Mouse (Mus musculus): Measurements from ENCODE around the gene Zdhhc5. TPM values are rescaled to one million over a fixed set of nuclear protein-coding genes. Genes with fewer than 3 reads are reported as not detected.

Gene Zdhhc5
- 5.5 and 5.9 TPM in 2 replicates for polyA plus RNA-seq (2012)

GRCm38 (mm10) chr2:84714811-84715561 is at the start of gene Zdhhc5:
Zdhhc5 (minus strand) TSS chr2:84715180.
- H3K36me3 ChIP-seq (ENCODE audit: control insufficient read depth): peaks cover 43% of the 10 kb centered on the region
- no peaks in the 10 kb centered on the region for H3K9me3 ChIP-seq (ENCODE audit: control insufficient read depth, low read length)
- no peak for TF ChIP-seq GATA1 (IDR thresholded peaks at IDR 0.05; ENCODE audit: low read length)
- no peak for TF ChIP-seq TAL1 (IDR thresholded peaks at IDR 0.05; ENCODE audit: low read length)
- H3K27me3 ChIP-seq (ENCODE audit: control insufficient read depth): no peaks in the 10 kb centered on the region
- peak within 1 kb of the TSS; percentile 99 for H3K4me3 ChIP-seq (replicated peaks)
- H3K4me1 ChIP-seq (ENCODE audit: control insufficient read depth): peaks cover 67% of the 10 kb centered on the region

- peaks cover 1% of the 10 kb centered on the region for H3K4me1 ChIP-seq (ENCODE audit: control insufficient read depth)
- no peak for TF ChIP-seq TAL1 (IDR thresholded peaks at IDR 0.05; ENCODE audit: low read length)
- no peak for TF ChIP-seq GATA1 (IDR thresholded peaks at IDR 0.05; ENCODE audit: low read length)
- no peaks in the 10 kb centered on the region; the same call in 1 of the 2 replicates for H3K36me3 ChIP-seq (ENCODE audit: control insufficient read depth)
- no peaks in the 10 kb centered on the region for H3K9me3 ChIP-seq (ENCODE audit: control insufficient read depth, low read length)
- peaks cover 56% of the 10 kb centered on the region for H3K27me3 ChIP-seq (ENCODE audit: control insufficient read depth)
- H3K4me3 ChIP-seq (replicated peaks): no peak overlapping the region
Measured at GRCm38 (mm10) chr2:84762818-84763217, 47.8 kb upstream of the Zdhhc5 start.

DNA sequence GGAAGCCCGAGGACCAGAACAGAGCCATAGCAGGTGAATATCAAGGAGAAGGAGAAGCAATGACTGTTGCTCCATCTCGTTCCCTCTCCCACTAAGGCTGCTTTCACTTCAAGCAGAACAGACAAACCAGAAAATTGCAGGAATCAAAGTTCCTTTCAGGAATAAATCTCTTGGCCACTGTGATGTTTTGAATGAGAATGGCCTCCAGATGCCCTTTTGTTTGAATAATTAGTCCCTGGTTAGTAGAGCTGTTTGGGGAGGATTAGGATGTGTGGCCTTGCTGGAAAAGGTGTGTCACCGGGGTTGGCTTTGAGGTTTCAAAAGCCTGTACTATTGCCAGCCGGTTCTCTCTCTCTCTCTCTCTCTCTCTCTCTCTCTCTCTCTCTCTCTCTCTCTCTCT is 47.3 kb upstream of the Zdhhc5 start:
- Histone ChIP-seq H3K9me3 (ENCODE audit: control insufficient read depth, low read length) (no peaks in the 10 kb centered on the region), H3K4me1 (ENCODE audit: control insufficient read depth) (peaks cover 1% of the 10 kb centered on the region), H3K27me3 (ENCODE audit: control insufficient read depth) (peaks cover 56% of the 10 kb centered on the region), H3K4me3 (replicated peaks) (no peak overlapping the region), H3K36me3 (ENCODE audit: control insufficient read depth) (no peaks in the 10 kb centered on the region; the same call in 1 of the 2 replicates)
- no peak for TF ChIP-seq TAL1 (IDR thresholded peaks at IDR 0.05; ENCODE audit: low read length)
- no peak for TF ChIP-seq GATA1 (IDR thresholded peaks at IDR 0.05; ENCODE audit: low read length)

DNA sequence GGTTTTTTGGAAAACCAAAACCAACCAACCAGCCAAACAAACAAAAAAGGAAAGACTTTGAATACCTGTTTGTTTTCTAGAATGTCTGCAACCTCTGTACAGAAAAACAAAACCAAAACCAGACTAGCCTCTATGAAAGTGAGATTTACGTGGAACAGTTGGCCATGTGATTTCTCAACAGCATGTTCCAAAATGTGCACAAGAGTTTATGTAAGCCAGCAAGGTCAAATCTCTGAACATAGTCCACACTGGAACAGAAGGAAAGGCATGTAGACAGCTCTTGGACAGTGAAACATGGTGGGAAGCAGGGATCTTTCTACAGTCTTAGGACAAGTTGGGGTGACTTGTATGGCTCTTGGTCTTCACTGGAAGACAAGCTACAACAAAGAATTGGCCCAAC is 46.9 kb upstream of the Zdhhc5 start:
- Histone ChIP-seq H3K9me3 (ENCODE audit: control insufficient read depth, low read length) (no peaks in the 10 kb centered on the region), H3K4me1 (ENCODE audit: control insufficient read depth) (peaks cover 1% of the 10 kb centered on the region), H3K36me3 (ENCODE audit: control insufficient read depth) (no peaks in the 10 kb centered on the region; the same call in 1 of the 2 replicates), H3K27me3 (ENCODE audit: control insufficient read depth) (peaks cover 55% of the 10 kb centered on the region), H3K4me3 (replicated peaks) (no peak overlapping the region)
- TF ChIP-seq TAL1 (IDR thresholded peaks at IDR 0.05; ENCODE audit: low read length): no peak

DNA sequence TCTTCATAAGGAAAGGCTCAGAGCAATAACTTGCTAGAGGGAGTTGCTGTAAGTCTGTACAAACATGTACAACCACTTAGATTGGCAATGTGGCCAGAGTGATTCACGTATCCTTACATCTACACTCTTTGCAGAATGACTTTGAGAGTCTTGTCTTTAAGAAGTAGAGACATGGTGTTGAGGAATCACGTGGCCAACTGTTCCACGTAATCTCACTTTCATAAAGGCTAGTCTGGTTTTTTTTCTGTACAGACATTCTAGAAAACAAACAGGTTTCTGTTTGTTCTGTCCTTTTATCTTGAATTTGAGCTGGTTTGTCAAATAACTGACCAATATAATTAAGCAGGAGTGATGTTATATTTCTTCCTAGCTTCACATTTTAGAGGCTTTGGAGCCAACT is 46.3 kb upstream of the Zdhhc5 start:
- TF ChIP-seq TAL1 (IDR thresholded peaks at IDR 0.05; ENCODE audit: low read length) (no peak), GATA1 (IDR thresholded peaks at IDR 0.05; ENCODE audit: low read length) (no peak)
- H3K27me3 ChIP-seq (ENCODE audit: control insufficient read depth): peaks cover 52% of the 10 kb centered on the region
- H3K9me3 ChIP-seq (ENCODE audit: control insufficient read depth, low read length): no peaks in the 10 kb centered on the region
- H3K4me1 ChIP-seq (ENCODE audit: control insufficient read depth): peaks cover 1% of the 10 kb centered on the region
- H3K4me3 ChIP-seq (replicated peaks): no peak overlapping the region
- H3K36me3 ChIP-seq (ENCODE audit: control insufficient read depth): no peaks in the 10 kb centered on the region

- TF ChIP-seq TAL1 (IDR thresholded peaks at IDR 0.05; ENCODE audit: low read length) (no peak), GATA1 (IDR thresholded peaks at IDR 0.05; ENCODE audit: low read length) (no peak)
- Histone ChIP-seq H3K4me3 (replicated peaks) (no peak overlapping the region), H3K9me3 (ENCODE audit: control insufficient read depth, low read length) (no peaks in the 10 kb centered on the region), H3K27me3 (ENCODE audit: control insufficient read depth) (peaks cover 51% of the 10 kb centered on the region), H3K4me1 (ENCODE audit: control insufficient read depth) (peaks cover 1% of the 10 kb centered on the region), H3K36me3 (ENCODE audit: control insufficient read depth) (no peaks in the 10 kb centered on the region)
Measured at GRCm38 (mm10) chr2:84760777-84761176, 45.8 kb upstream of the Zdhhc5 start.

GRCm38 (mm10) chr2:84758542-84759127 is 43.7 kb upstream of the Zdhhc5 start:
- peaks cover 4% of the 10 kb centered on the region for H3K4me1 ChIP-seq (ENCODE audit: control insufficient read depth)
- peaks cover 38% of the 10 kb centered on the region for H3K27me3 ChIP-seq (ENCODE audit: control insufficient read depth)
- no peaks in the 10 kb centered on the region for H3K36me3 ChIP-seq (ENCODE audit: control insufficient read depth)
- H3K4me3 ChIP-seq (replicated peaks): no peak overlapping the region
- no peaks in the 10 kb centered on the region for H3K9me3 ChIP-seq (ENCODE audit: control insufficient read depth, low read length)
- TF ChIP-seq GATA1 (IDR thresholded peaks at IDR 0.05; ENCODE audit: low read length) (no peak), TAL1 (IDR thresholded peaks at IDR 0.05; ENCODE audit: low read length) (no peak)

DNA sequence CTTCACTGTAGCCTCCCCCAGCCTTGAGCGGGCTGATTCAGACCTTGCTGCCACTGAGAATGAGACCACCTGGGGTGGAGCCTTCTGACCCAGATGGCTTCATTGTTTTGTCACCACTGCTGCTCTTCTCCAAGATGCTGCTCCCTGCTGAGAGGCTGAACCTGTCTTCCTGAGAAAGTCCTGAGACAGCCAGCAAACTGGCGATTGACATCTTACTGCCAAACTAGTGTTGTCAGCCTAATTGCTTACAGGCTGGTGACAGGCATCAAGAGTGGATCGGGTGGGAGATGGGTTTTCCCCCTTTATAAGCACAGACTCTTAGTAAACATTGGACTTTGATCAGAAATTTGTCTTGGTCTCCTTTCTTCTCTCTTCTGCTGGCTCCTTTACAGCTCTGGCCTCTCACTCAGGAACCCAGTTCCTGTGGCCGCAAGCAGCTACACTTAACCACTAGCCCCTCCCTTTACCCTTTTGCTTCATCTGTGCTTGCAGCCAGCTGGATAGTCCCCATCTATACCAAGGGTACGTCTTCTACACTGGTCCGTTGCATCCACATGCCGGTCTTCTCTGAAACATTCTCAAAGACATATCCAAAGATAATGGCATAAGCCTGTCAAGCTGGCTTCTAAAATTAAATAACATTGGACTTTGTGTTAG is 42.2 kb upstream of the Zdhhc5 start:
- Histone ChIP-seq H3K36me3 (ENCODE audit: control insufficient read depth) (no peaks in the 10 kb centered on the region), H3K4me3 (replicated peaks) (no peak overlapping the region), H3K27me3 (ENCODE audit: control insufficient read depth) (peaks cover 35% of the 10 kb centered on the region), H3K9me3 (ENCODE audit: control insufficient read depth, low read length) (no peaks in the 10 kb centered on the region), H3K4me1 (ENCODE audit: control insufficient read depth) (peaks cover 4% of the 10 kb centered on the region)
- TF ChIP-seq TAL1 (IDR thresholded peaks at IDR 0.05; ENCODE audit: low read length): no peak
- TF ChIP-seq GATA1 (IDR thresholded peaks at IDR 0.05; ENCODE audit: low read length): no peak

DNA sequence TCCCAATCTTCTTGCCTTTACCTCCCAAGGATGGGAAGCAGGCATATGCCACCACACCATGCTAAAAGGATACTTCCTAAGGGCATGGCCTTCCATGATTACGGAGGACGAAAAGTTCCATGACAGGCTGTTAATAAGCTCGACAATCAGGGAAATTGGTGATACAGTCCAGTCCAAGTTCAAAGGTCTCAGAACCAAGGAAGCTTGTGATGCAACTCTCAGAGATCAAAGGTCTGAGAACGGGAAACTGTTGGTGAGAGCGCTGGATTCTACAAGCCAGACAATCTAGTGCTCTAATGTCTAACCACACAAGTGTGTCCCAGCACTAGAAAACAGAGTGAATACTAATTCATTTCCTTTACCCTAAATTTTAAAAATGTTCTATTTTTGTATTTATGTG is 41.3 kb upstream of the Zdhhc5 start:
- H3K4me1 ChIP-seq (ENCODE audit: control insufficient read depth): peaks cover 4% of the 10 kb centered on the region
- no peaks in the 10 kb centered on the region for H3K36me3 ChIP-seq (ENCODE audit: control insufficient read depth)
- H3K9me3 ChIP-seq (ENCODE audit: control insufficient read depth, low read length): no peaks in the 10 kb centered on the region
- H3K4me3 ChIP-seq (replicated peaks): no peak overlapping the region
- TF ChIP-seq GATA1 (IDR thresholded peaks at IDR 0.05; ENCODE audit: low read length): no peak
- no peak for TF ChIP-seq TAL1 (IDR thresholded peaks at IDR 0.05; ENCODE audit: low read length)
- peaks cover 36% of the 10 kb centered on the region for H3K27me3 ChIP-seq (ENCODE audit: control insufficient read depth)

Measured in erythroblast, embryonic 14.5 days (primary cell).